Mouse (Mus musculus) adrenal gland (tissue): ENCODE measurements around the gene 9330182O14Rik.

ENCODE experiments used
- intact Hi-C: fragments of 180-260 bp; cut with DNase I; formaldehyde crosslinking; loops from one replicate; pipeline ENCODE4 v1.15.1; 2025
- microRNA-seq, 2 experiments: library from miRNA; unstranded; fragments of <30 nt; microRNA quantifications; one replicate each; pipeline ENCODE4; 2019

9330182O14Rik gene

GRCm38 (mm10) chr15:40187017-40187416, 52.9 kb downstream of the 9330182O14Rik start:
- intact Hi-C loops = no loop called here

Small RNAs within 50 kb of the gene (microRNA-seq; reads per million reads assigned to microRNA genes)
- 0 reads per million in 2 experiments for gene Gm25958
